Mouse (Mus musculus) bone marrow macrophage, adult 2 months (primary cell): ENCODE results near the gene Scrg1.
"Not testable (repeated sequence)": the region's sequence is repeated elsewhere in the genome, so short reads cannot be mapped to it uniquely, and the experiment has no call there.

ENCODE experiments used
- CTCF ChIP-seq: IDR thresholded peaks from 2 replicates; pipeline ENCODE4 v1.5.1; 2012; ENCODE audit warnings: low read depth, mild to moderate bottlenecking, low read length, moderate library complexity
- POLR2A ChIP-seq: IDR thresholded peaks from 2 replicates; pipeline ENCODE4 v1.6.1; 2012; ENCODE audit warnings: mild to moderate bottlenecking, low read depth, low read length, borderline replicate concordance

DNA sequence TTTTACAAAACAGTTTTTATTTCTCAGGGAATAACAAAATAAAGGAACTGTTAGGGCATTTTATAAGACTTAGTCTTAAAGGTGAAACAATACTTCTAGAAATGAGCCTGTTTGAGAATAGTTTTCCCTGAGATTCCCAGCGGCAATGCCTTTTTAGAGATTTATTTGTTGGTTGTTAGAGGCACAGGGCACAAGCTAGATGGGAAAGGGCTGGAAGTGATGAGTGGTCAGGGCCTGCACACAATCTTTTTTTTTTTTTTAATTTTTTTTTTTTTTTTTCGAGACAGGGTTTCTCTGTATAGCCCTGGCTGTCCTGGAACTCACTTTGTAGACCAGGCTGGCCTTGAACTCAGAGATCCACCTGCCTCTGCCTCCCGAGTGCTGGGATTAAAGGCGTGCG lies 61.0 kb downstream of the Scrg1 start:
- not testable (repeated sequence) for TF ChIP-seq POLR2A, CTCF
